Mouse (Mus musculus) G1E (cell line): ENCODE measurements around the gene Ncstn. TPM values are rescaled to one million over a fixed set of nuclear protein-coding genes. Genes with fewer than 3 reads are reported as not detected.

Source experiments
- ATAC-seq: 2 replicates; pipeline ENCODE4 v1.8.0; 2016; ENCODE audit warnings: mild to moderate bottlenecking; ENCODE audit not compliant: insufficient number of reproducible peaks, poor library complexity, low FRiP score, severe bottlenecking; ENCODE audit errors: extremely low read depth
- DNase-seq: peaks from one replicate; pipeline ENCODE4 v3.0.0; 2012; ENCODE audit warnings: low spot score
- H3K27me3 ChIP-seq: 2 replicates; pipeline ENCODE4 v1.6.1; 2012; ENCODE audit warnings: mild to moderate bottlenecking, low read length, inconsistent platforms; ENCODE audit not compliant: insufficient read depth
- H3K36me3 ChIP-seq: replicated peaks from 2 replicates; pipeline ENCODE3; 2012; ENCODE audit warnings: mild to moderate bottlenecking, inconsistent platforms
- H3K4me1 ChIP-seq: 2 replicates; pipeline ENCODE4 v1.6.1; 2012; ENCODE audit warnings: low read depth, low read length, inconsistent platforms, mixed read lengths; ENCODE audit not compliant: insufficient read depth
- H3K4me3 ChIP-seq: 2 replicates; pipeline ENCODE4 v1.5.1; 2012; ENCODE audit warnings: low read depth, mild to moderate bottlenecking, inconsistent platforms, low read length, moderate library complexity, mixed read lengths
- H3K9me3 ChIP-seq: replicated peaks from 2 replicates; pipeline ENCODE4 v1.6.1; 2012; ENCODE audit warnings: inconsistent platforms
- CTCF ChIP-seq: IDR thresholded peaks from 2 replicates; pipeline ENCODE4 v1.5.1; 2012; ENCODE audit warnings: low read depth, low read length, inconsistent platforms, mixed read lengths
- GATA1 ChIP-seq: IDR thresholded peaks from 2 replicates; pipeline ENCODE4 v1.6.1; 2012; ENCODE audit warnings: borderline replicate concordance, low read length, inconsistent platforms, mixed read lengths
- GATA2 ChIP-seq: IDR thresholded peaks from 2 replicates; pipeline ENCODE4 v1.6.1; 2012; ENCODE audit warnings: low read depth, low read length, inconsistent platforms, borderline replicate concordance
- POLR2AphosphoS5 ChIP-seq: IDR thresholded peaks from 2 replicates; pipeline ENCODE4 v1.6.1; 2012; ENCODE audit warnings: low read depth, low read length, inconsistent platforms; ENCODE audit not compliant: insufficient replicate concordance
- TAL1 ChIP-seq: conservative IDR thresholded peaks from 2 replicates; pipeline ENCODE4 v1.6.1; 2012; ENCODE audit warnings: low read depth, low read length, inconsistent platforms, mixed read lengths
- polyA plus RNA-seq: library from polyadenylated mRNA; stranded (reverse); fragments of >175 nt; gene quantifications from 2 replicates; pipeline ENCODE4 v1.2.3, GENCODE M21; 2012
- total RNA-seq, 2 experiments: library from RNA; stranded (forward) in 1 of 2; stranded (reverse) in 1 of 2; fragments of 200-1000 nt in 1 of 2; fragments of >200 nt in 1 of 2; fragmentation: Nextera tagmentation in 1 of 2; gene quantifications; 2 replicates each; pipeline ENCODE4 v1.2.3; 2014 to 2017

Ncstn gene
- total and polyA plus RNA-seq, 3 experiments: 7.6 to 86.3 (median 33.4) TPM

DNA sequence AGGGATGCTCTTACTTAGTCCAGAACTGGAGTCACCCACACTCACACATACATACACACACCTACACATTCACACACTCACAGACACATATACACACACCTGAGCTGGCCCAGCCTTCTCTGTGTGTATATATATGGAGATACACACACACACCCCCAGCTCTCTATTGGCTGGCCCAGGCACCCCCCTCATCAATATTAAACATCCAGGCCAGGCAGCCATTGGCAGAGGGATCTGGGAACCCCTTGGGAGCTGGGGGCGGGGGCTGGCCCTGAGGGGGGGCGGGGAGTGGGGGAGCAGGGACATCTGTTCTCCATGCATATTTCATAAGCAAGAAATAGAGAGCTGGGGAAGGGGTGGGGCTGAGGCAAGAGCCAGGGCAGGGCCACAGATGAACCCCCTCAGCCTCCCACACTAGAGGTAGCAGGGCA, 25.1 kb downstream of the Ncstn start, which contains the start of gene Nhlh1:
TSS of gene Nhlh1 (minus strand) at position 83 of the 431 bp plus-strand sequence.
- H3K4me1 ChIP-seq: peaks cover 5% of the 10 kb centered on the region
- no peaks in the 10 kb centered on the region for H3K36me3 ChIP-seq
- H3K4me3 ChIP-seq: no peak within 1 kb of the TSS
- ATAC-seq: no peak
- H3K27me3 ChIP-seq: peaks cover 31% of the 10 kb centered on the region
- TF ChIP-seq POLR2AphosphoS5: no peak
- TF ChIP-seq CTCF: no peak
- no peak for TF ChIP-seq GATA2
- TF ChIP-seq GATA1: no peak
- no peak for TF ChIP-seq TAL1
- DNase-seq: no peak
- H3K9me3 ChIP-seq: no peaks in the 10 kb centered on the region

DNA sequence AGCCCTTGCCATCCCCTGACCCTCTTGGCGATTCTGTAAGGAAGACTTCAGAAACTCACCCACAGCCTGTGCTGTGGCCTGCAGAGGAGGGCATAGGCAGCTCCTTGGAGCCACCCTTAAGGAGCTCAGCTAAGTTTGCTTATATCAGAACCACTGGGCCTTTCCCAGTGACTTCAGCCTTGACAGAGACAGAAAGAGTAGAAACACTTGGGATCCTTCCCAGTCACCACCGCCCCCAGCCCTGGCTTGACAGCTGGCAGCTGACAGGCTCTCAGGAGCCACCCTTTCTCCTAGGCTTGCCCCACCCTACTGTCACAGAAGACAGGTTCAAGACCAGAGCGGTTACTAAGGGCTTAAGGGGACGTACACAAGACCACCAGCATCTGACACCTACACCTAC, 26.3 kb downstream of the Ncstn start:
- no peak for ATAC-seq
- Histone ChIP-seq H3K4me1 (peaks cover under 1% of the 10 kb centered on the region; the same call in 1 of the 2 replicates), H3K27me3 (peaks cover 28% of the 10 kb centered on the region), H3K36me3 (no peaks in the 10 kb centered on the region), H3K4me3 (no peak overlapping the region), H3K9me3 (no peaks in the 10 kb centered on the region)
- DNase-seq: no peak
- no peak for TF ChIP-seq GATA2
- no peak for TF ChIP-seq TAL1
- TF ChIP-seq POLR2AphosphoS5: no peak
- no peak for TF ChIP-seq GATA1
- no peak for TF ChIP-seq CTCF

DNA sequence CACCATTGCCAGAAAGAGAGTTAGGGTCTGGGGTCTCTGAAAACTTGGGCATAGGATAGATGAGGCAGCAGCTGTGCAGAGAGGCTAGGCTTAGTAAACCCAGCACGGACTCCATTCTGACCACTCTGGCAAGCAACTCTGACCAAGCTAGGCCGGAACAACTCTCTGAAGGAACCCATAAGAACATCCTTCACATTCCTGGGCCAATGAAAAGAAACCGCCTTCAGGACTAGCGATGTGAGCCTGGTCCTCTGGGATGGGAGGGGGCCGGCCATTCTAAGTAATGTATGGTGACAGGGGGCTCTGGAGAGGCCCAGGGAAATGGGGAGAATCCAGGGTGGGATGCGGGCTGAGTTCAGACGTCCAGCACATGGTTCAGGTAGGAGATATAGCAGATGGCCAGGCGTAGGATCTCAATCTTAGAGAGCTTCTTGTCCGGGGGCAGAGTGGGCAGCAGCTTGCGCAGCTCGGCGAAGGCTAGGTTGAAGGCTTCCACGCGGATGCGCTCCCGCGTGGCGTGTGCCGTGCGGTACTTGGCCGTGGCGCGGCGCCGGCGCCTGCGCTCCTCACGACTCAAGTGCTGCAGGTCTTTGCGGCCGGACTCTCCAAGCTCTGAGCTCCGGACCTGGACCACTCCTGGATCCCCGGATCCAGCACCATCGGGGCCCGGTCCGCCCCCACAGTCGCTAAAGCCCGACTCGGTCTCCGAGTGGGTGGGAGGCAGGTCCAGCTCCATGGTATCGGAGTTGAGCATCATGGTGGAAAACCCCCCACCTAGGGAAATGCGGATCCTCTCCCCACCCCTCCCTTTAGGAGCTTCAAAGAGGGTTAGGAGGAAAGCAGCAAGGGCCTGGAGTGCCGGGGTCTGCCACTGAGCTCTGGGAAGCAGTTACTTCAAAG, 28.8 kb downstream of the Ncstn start:
- ATAC-seq (no peak), DNase-seq (no peak)
- TF ChIP-seq TAL1 (no peak), GATA1 (no peak), POLR2AphosphoS5 (no peak), CTCF (no peak), GATA2 (no peak)
- H3K36me3 ChIP-seq: no peaks in the 10 kb centered on the region
- no peak overlapping the region for H3K4me3 ChIP-seq
- H3K4me1 ChIP-seq: peaks cover 4% of the 10 kb centered on the region
- H3K27me3 ChIP-seq: peaks cover 21% of the 10 kb centered on the region
- no peaks in the 10 kb centered on the region for H3K9me3 ChIP-seq

DNA sequence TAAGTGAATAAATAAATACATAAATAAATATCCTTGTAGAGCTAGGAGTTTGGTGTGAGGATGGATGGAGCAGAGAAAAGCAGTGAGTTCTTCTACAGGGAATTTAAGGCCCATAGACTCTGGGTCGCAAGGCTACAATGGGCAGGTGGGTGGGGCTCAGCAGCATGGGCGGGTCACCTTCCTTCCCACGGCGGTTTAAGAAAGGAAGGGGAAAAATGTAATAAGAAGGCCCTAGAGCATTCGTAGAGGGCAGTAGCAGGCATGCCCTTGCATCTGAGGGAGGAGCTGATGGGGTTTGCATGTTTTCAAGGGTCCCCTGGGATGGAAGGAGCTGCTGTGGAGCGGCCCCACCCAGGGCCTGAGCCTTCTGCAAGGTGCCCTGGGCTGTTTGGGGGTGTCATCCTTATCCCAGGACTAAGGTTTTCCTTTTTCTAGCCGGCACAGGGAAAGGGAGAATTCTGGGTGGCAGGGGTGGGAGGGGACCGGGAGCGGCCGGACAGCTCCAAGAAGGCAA, 29.8 kb downstream of the Ncstn start:
- DNase-seq (no peak), ATAC-seq (no peak)
- TF ChIP-seq POLR2AphosphoS5 (no peak), TAL1 (no peak), GATA1 (no peak), CTCF (no peak), GATA2 (no peak)
- H3K27me3 ChIP-seq: peaks cover 15% of the 10 kb centered on the region
- H3K4me1 ChIP-seq: peaks cover 8% of the 10 kb centered on the region
- no peaks in the 10 kb centered on the region for H3K9me3 ChIP-seq
- no peaks in the 10 kb centered on the region for H3K36me3 ChIP-seq
- H3K4me3 ChIP-seq: no peak overlapping the region

DNA sequence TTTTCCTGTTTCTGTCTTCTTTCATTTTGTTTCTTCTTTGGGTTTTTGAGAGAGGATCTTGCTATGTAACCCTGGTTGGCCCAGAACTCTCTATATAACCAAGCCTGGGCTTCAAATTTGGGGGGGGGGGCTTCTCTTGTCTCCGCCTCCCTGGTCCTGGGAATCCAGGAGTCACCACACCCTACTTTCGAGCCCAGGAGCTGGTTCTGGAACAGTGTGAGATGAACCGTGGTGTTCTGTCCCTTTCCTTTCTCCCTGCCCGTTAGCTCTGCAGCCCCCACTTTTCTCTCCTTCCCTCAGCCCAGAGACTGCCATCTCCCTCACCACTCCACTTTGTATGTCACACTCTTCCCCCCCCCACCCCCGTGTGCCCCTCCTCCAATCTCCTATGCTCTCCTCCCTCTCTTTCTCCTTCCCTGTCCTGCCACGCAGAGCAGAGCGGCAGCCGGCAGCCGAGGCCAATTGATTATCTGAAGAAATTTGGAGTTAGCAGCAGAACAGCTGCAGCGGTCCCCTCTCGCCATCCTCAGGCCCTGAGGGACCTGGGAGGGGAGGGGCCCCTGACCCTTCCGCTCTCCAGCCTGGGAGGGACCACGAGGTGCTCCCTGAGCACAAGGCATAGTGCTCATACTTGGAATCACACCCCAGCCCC, 33.3 kb downstream of the Ncstn start:
- Histone ChIP-seq H3K9me3 (no peaks in the 10 kb centered on the region), H3K4me1 (peaks cover 8% of the 10 kb centered on the region), H3K36me3 (no peaks in the 10 kb centered on the region), H3K27me3 (peaks cover 6% of the 10 kb centered on the region; the same call in 1 of the 2 replicates), H3K4me3 (no peak overlapping the region; the same call in 1 of the 2 replicates)
- TF ChIP-seq TAL1: no peak
- no peak for TF ChIP-seq GATA1
- DNase-seq (no peak), ATAC-seq (no peak)

DNA sequence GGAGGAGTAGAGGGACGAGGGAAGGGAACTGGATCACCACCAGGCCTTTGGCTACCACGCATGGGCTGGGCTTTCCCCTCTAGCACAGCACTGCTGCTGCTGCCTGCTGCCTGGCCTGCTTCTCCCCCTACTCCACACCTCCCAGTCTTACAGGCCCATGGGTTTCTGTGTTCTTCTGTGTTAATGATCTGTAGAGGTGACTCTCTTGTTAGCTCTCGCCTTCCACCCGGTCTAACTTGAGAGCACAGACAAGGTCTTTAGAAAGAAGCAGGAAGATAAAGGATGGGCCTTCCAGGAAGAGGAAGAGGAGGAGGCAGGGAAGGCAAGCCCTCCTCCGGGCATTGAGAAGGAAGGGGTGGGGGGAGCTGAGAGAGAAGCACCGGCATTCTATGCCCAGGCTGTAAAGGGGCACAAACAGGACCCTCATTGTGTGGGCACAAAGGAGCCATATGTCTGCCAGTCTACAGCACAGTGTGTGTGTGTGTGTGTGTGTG, 34.3 kb downstream of the Ncstn start:
- H3K4me3 ChIP-seq: no peak overlapping the region

More for the DNA sequence above, 34.3 kb downstream of the Ncstn start:
- TF ChIP-seq TAL1: no peak
- no peak for TF ChIP-seq POLR2AphosphoS5
- TF ChIP-seq CTCF: no peak
- no peak for TF ChIP-seq GATA1
- TF ChIP-seq GATA2: no peak
- no peak for ATAC-seq
- Histone ChIP-seq H3K9me3 (no peaks in the 10 kb centered on the region), H3K36me3 (no peaks in the 10 kb centered on the region), H3K4me1 (peaks cover 8% of the 10 kb centered on the region), H3K27me3 (peaks cover 2% of the 10 kb centered on the region; the same call in 1 of the 2 replicates)
- DNase-seq: no peak
